Mouse (Mus musculus): ENCODE data around the gene Bfsp2.

The Bfsp2 gene

GRCm38 (mm10) chr9:103485606-103486005 lies 5.4 kb upstream of the Bfsp2 start:
- DNase-seq (ENCODE audit: low read depth, low spot score): no peak

- DNase-seq (ENCODE audit: low read depth, low spot score): no peak
Measured at GRCm38 (mm10) chr9:103480603-103481220, 492 bp upstream of the Bfsp2 start.

- DNase-seq (ENCODE audit: low read depth, low spot score): no peak
Measured at GRCm38 (mm10) chr9:103475414-103475813, 4.8 kb downstream of the Bfsp2 start.

- no peak for DNase-seq (ENCODE audit: low read depth, low spot score)
Measured at GRCm38 (mm10) chr9:103473915-103474688, 6.1 kb downstream of the Bfsp2 start.

GRCm38 (mm10) chr9:103471784-103472183 lies 8.4 kb downstream of the Bfsp2 start:
- DNase-seq (ENCODE audit: low read depth, low spot score): no peak

- DNase-seq (ENCODE audit: low read depth, low spot score): no peak
Measured at GRCm38 (mm10) chr9:103469516-103469915, 10.7 kb downstream of the Bfsp2 start.

GRCm38 (mm10) chr9:103468911-103469310 lies 11.3 kb downstream of the Bfsp2 start:
- no peak for DNase-seq (ENCODE audit: low read depth, low spot score)

GRCm38 (mm10) chr9:103465711-103466220 lies 14.5 kb downstream of the Bfsp2 start:
- DNase-seq (ENCODE audit: low read depth, low spot score): no peak

- no peak for DNase-seq (ENCODE audit: low read depth, low spot score)
Measured at GRCm38 (mm10) chr9:103465293-103465692, 14.9 kb downstream of the Bfsp2 start.

GRCm38 (mm10) chr9:103463833-103464232 lies 16.4 kb downstream of the Bfsp2 start:
- DNase-seq (ENCODE audit: low read depth, low spot score): no peak

- DNase-seq (ENCODE audit: low read depth, low spot score): no peak
Measured at GRCm38 (mm10) chr9:103459839-103460238, 20.4 kb downstream of the Bfsp2 start.

- no peak for DNase-seq (ENCODE audit: low read depth, low spot score)
Measured at GRCm38 (mm10) chr9:103459307-103459706, 20.9 kb downstream of the Bfsp2 start.

- DNase-seq (ENCODE audit: low read depth, low spot score): no peak
Measured at GRCm38 (mm10) chr9:103449651-103450050, 30.6 kb downstream of the Bfsp2 start.

- no peak for DNase-seq (ENCODE audit: low read depth, low spot score)
Measured at GRCm38 (mm10) chr9:103449092-103449491, 31.1 kb downstream of the Bfsp2 start.

GRCm38 (mm10) chr9:103444656-103445055 lies 35.6 kb downstream of the Bfsp2 start:
- no peak for DNase-seq (ENCODE audit: low read depth, low spot score)

GRCm38 (mm10) chr9:103443824-103444185 lies 36.4 kb downstream of the Bfsp2 start:
- DNase-seq (ENCODE audit: low read depth, low spot score): no peak

- peak; percentile 32 for DNase-seq (ENCODE audit: low read depth, low spot score)
Measured at GRCm38 (mm10) chr9:103443121-103443823, 36.9 kb downstream of the Bfsp2 start.

- DNase-seq (ENCODE audit: low read depth, low spot score): no peak
Measured at GRCm38 (mm10) chr9:103440597-103440996, 39.6 kb downstream of the Bfsp2 start.

GRCm38 (mm10) chr9:103437104-103437503 lies 43.1 kb downstream of the Bfsp2 start:
- DNase-seq (ENCODE audit: low read depth, low spot score): no peak

- DNase-seq (ENCODE audit: low read depth, low spot score): no peak
Measured at GRCm38 (mm10) chr9:103434116-103434515, 46.1 kb downstream of the Bfsp2 start.

GRCm38 (mm10) chr9:103432122-103432778 lies 48.0 kb downstream of the Bfsp2 start:
- DNase-seq (ENCODE audit: low read depth, low spot score): no peak

GRCm38 (mm10) chr9:103431718-103432117 lies 48.5 kb downstream of the Bfsp2 start:
- DNase-seq (ENCODE audit: low read depth, low spot score): no peak

All from embryo, embryonic 11.5 days (tissue).